Mouse (Mus musculus) T-cell, adult 2 months (primary cell): ENCODE measurements around the gene Sct.

Experiments used
- DNase-seq: peaks from one replicate; pipeline ENCODE4 v3.0.0; 2022; ENCODE audit warnings: low spot score

Gene Sct

GRCm38 (mm10) chr7:141229702-141230101 is 49.2 kb downstream of the Sct start:
- DNase-seq, result no peak
